Mouse (Mus musculus): Measurements from ENCODE around the gene Timm10. TPM values are rescaled to one million over a fixed set of nuclear protein-coding genes. Genes with fewer than 3 reads are reported as not detected.

Gene Timm10
- total RNA-seq, 2 experiments from 2014 or later = 38.2 to 57.8 TPM

GRCm38 (mm10) chr2:84858551-84858950 lies 31.8 kb downstream of the Timm10 start:
- DNase-seq (ENCODE audit: low spot score) = no peak

- DNase-seq (ENCODE audit: low spot score) = no peak
These were observed 33.4 kb downstream of the Timm10 start for GRCm38 (mm10) chr2:84859991-84860780.

GRCm38 (mm10) chr2:84861430-84861829 lies 34.6 kb downstream of the Timm10 start:
- no peak for DNase-seq (ENCODE audit: low spot score)

GRCm38 (mm10) chr2:84862231-84862630 lies 35.4 kb downstream of the Timm10 start:
- no peak for DNase-seq (ENCODE audit: low spot score)

- DNase-seq (ENCODE audit: low spot score) = peak; percentile 51
These were observed 39.1 kb downstream of the Timm10 start for GRCm38 (mm10) chr2:84865616-84866571.

GRCm38 (mm10) chr2:84868521-84868943 lies 41.7 kb downstream of the Timm10 start:
- DNase-seq (ENCODE audit: low spot score) = peak; percentile 56

GRCm38 (mm10) chr2:84868977-84869376 lies 42.2 kb downstream of the Timm10 start:
- DNase-seq (ENCODE audit: low spot score) = no peak

GRCm38 (mm10) chr2:84870623-84871160 lies 43.9 kb downstream of the Timm10 start:
- no peak for DNase-seq (ENCODE audit: low spot score)

- DNase-seq (ENCODE audit: low spot score) = peak; percentile 61
These were observed 45.4 kb downstream of the Timm10 start for GRCm38 (mm10) chr2:84872105-84872716.

- DNase-seq (ENCODE audit: low spot score) = no peak
These were observed 49.0 kb downstream of the Timm10 start for GRCm38 (mm10) chr2:84875842-84876241.

Other genes starting within 250 kb of the Timm10 start
- 10 to 100 TPM; 23.2 to 29.2 TPM for gene Ctnnd1, start 176.2 kb upstream of the Timm10 start, total RNA-seq (2021)
- not detected for gene Btbd18, start 167.9 kb upstream of the Timm10 start, total RNA-seq (2021)
- 10 to 100 TPM; 12.0 to 14.4 TPM for gene Selenoh, start 156.2 kb upstream of the Timm10 start, total RNA-seq (2021)
- 1 to 10 TPM in 1 of 2 experiments, under 1 TPM in 1; 0.59 to 2.2 TPM for gene Gm28635, start 149.0 kb upstream of the Timm10 start, total RNA-seq (2021)
- 1 to 10 TPM; 7.7 to 8.5 TPM for gene Med19, start 148.6 kb upstream of the Timm10 start, total RNA-seq (2021)
- gene Tmx2, start 147.9 kb upstream of the Timm10 start, total RNA-seq (2021) = 10 to 100 TPM; 45.5 to 47.7 TPM
- 10 to 100 TPM; 72.0 to 78.9 TPM for gene Zdhhc5, start 111.8 kb upstream of the Timm10 start, total RNA-seq (2021)
- gene Clp1, start 99.6 kb upstream of the Timm10 start, total RNA-seq (2021) = 1 to 10 TPM; 3.3 to 3.8 TPM
- under 1 TPM; 0.38 to 0.57 TPM for gene Ypel4, start 92.9 kb upstream of the Timm10 start, total RNA-seq (2021)
- gene Gm19426, start 83.3 kb upstream of the Timm10 start, total RNA-seq (2021) = under 1 TPM in 1 of 2 experiments, not detected in 1; 0.43 TPM
- 10 to 100 TPM; 50.8 to 72.0 TPM for gene Serping1, start 51.6 kb upstream of the Timm10 start, total RNA-seq (2021)
- 1 to 10 TPM; 2.9 to 3.7 TPM for gene Ube2l6, start 28.2 kb upstream of the Timm10 start, total RNA-seq (2021)
- 100 to 1,000 TPM; 104 to 119 TPM for gene Smtnl1, start 4.3 kb upstream of the Timm10 start, total RNA-seq (2021)
- gene Slc43a1, start 11.9 kb downstream of the Timm10 start, total RNA-seq (2021) = 10 to 100 TPM; 11.0 to 12.7 TPM
- gene Rtn4rl2, start 59.7 kb downstream of the Timm10 start, total RNA-seq (2021) = under 1 TPM; 0.52 to 0.62 TPM
- gene Slc43a3, start 109.6 kb downstream of the Timm10 start, total RNA-seq (2021) = 10 to 100 TPM; 17.2 to 18.4 TPM
- not detected for gene Prg2, start 153.5 kb downstream of the Timm10 start, total RNA-seq (2021)
- not detected for gene Prg3, start 161.2 kb downstream of the Timm10 start, total RNA-seq (2021)
- 10 to 100 TPM; 25.8 to 27.9 TPM for gene Ssrp1, start 210.2 kb downstream of the Timm10 start, total RNA-seq (2021)
- under 1 TPM; 0.40 to 0.50 TPM for gene P2rx3, start 210.5 kb downstream of the Timm10 start, total RNA-seq (2021)
- gene Tnks1bp1, start 221.0 kb downstream of the Timm10 start, total RNA-seq (2021) = 10 to 100 TPM; 24.4 to 37.0 TPM

Data from gastrocnemius, adult 18-20 months (tissue).